Mouse (Mus musculus) frontal cortex, postnatal 14 days (tissue): ENCODE measurements at regions not wholly inside any gene's neighbourhood (a gene's known extent, or its start where the extent isn't known, plus 50 kb on each side); places are given as distances from the start of the nearest gene placed in this dataset.
"Not testable (repeated sequence)": the region's sequence is repeated elsewhere in the genome, so short reads cannot be mapped to it uniquely, and the experiment has no call there.

ENCODE experiments used
- DNase-seq, 2 experiments: peaks; one replicate each; pipeline ENCODE4 v3.0.0; 2022; ENCODE audit warnings: low spot score in 2 of 2

DNA sequence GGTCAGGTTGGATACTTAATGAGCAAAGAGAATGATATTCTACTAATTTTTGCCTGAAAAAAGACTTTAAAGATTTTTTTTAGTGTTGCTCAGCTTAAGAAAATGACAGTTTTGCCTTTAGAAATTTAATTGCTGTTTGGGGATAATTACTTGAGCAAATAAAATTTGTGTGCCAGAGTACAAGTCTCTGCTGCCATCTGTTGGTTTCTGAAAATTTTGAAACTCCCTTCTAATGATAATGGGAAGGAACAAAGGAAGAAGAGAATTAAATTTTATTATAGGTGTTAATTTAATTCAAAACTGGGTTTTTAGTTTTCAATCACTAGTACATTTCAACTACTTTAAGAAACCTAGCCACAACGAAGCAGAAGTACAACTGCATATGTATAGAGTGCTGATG lies 94.1 kb downstream of the Gm17521 start:
- no peak for DNase-seq

DNA sequence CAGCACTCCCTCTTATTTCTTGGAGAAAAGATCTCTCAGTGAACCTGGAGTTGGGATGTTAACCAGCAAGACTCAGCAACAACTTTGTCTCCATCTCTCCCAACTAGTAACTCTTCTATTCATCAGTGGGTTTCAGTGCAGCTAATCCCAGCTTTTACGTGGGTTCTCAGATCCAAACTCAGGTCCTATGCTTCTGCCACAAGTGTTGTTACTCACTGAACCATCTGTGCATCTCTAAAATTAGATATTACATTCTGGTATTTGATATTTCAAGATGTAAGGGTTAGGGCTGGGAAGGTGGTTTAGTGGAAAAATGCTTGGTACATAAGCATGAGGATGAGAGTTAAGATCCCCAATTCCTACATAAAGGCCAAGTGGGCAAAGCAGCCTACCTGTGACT lies 136.8 kb downstream of the Gm17521 start:
- no peak for DNase-seq

DNA sequence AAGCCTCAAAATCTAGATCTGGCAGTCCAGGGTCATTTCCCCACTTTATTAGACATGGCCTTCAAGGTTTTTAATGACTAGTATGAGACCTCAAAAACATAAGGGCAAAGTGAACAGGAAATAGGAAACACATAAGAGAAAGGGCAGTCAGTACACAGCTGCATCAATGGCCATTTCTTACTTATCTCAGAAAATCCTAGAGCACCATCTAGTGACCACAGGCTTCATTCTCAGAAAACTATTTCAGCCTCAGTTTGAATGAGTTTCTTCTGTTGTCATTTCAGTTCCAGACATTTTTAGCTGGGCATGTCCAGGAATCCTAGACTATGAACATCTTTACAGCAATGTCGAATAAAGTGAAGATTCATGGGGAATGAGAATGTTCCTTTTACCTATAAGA lies 175.0 kb downstream of the Gm17521 start:
- no peak for DNase-seq

DNA sequence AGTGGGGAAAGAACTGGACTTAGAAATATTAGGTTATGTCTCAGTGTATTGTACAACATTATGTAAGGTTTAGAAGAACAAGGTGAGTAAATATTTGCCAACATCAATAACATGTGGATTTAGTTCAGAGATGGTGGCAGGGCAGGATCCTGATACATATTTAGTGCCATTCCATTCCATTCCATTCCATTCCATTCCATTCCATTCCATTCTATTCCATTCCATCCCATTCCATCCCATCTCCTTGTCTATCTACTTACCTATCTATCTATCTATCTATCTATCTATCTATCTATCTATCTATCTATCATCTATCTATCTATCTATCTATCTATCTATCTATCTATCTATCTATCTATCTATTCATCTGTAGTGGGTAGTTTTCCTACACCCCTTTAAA lies 198.2 kb downstream of the Gm17521 start:
- DNase-seq = not testable (repeated sequence)

DNA sequence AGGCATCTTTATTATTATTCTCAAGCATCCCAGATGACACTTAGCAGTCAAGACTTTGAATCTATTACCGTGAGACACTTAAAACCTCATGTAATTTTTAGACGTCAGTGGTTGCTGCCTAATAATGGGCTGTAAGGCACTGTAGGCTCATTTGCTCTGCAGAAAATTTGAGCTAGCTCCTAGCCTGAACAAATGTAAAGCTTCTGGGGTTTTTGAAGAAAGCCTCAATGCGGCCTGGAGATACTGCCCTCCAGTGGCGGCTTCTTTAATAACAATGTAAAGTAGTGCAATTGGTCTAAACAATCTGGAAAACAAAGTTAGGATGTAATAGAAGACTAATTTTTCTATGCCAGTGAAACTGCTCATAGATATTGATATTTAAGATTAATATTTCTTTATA lies 203.4 kb downstream of the Gm17521 start:
- peak; percentile 3 to 21 for DNase-seq
